Mouse (Mus musculus) liver, embryonic 14.5 days (tissue): ENCODE data around the gene Nkx6-1. TPM values are rescaled to one million over a fixed set of nuclear protein-coding genes. Genes with fewer than 3 reads are reported as not detected.
A peak's percentile ranks its signal among the peaks of the same experiment; 100 is the strongest.

ENCODE experiments used
- ATAC-seq: fragments of 200-750 bp; cut with Nextera tagmentation; 2 replicates; pipeline ENCODE4 v1.8.0; 2017; ENCODE audit warnings: moderate number of reproducible peaks, mild to moderate bottlenecking, moderate library complexity; ENCODE audit not compliant: insufficient read depth
- DNase-seq, 3 experiments: peaks; one replicate each; pipeline ENCODE4 v3.0.0-alpha.2; 2012 to 2013; ENCODE audit warnings: low read depth in 3 of 3, low spot score in 3 of 3
- H3K27ac ChIP-seq: fragments of 300-500 bp; sonication (generic); 2 replicates; pipeline ENCODE4 v1.5.1; 2014; ENCODE audit warnings: moderate library complexity, mild to moderate bottlenecking, control low read depth, inconsistent platforms
- H3K27me3 ChIP-seq: fragments of 300-500 bp; sonication (generic); 2 replicates; pipeline ENCODE4 v1.6.1; 2014; ENCODE audit warnings: mild to moderate bottlenecking, low read length, moderate library complexity; ENCODE audit not compliant: control insufficient read depth, insufficient read depth
- H3K36me3 ChIP-seq: fragments of 300-500 bp; sonication (generic); replicated peaks from 2 replicates; pipeline ENCODE4 v1.6.1; 2014; ENCODE audit warnings: low read depth; ENCODE audit not compliant: control insufficient read depth, insufficient read depth
- H3K4me1 ChIP-seq, 2 experiments: fragments of 200-500 bp in 1 of 2; fragments of 300-500 bp in 1 of 2; sonication (generic) in 1 of 2; replicated peaks; 2 replicates each; pipeline ENCODE4 v1.6.1; 2012 to 2014; ENCODE audit warnings: antibody characterized with exemption in 1 of 2, inconsistent platforms in 1 of 2, low read length in 1 of 2; ENCODE audit not compliant: control insufficient read depth in 2 of 2, insufficient read depth in 2 of 2
- H3K4me2 ChIP-seq: fragments of 300-500 bp; sonication (generic); 2 replicates; pipeline ENCODE4 v1.6.1; 2014; ENCODE audit warnings: low read depth, mild to moderate bottlenecking, control low read depth, moderate library complexity
- H3K4me3 ChIP-seq, 2 experiments: fragments of 200-500 bp in 1 of 2; fragments of 300-500 bp in 1 of 2; sonication (generic) in 1 of 2; 2 replicates each; pipeline ENCODE4 v1.5.1; 2012 to 2014; ENCODE audit warnings: low read depth in 2 of 2, low read length in 2 of 2, mild to moderate bottlenecking in 2 of 2, control low read depth in 1 of 2, inconsistent platforms in 1 of 2, moderate library complexity in 1 of 2; ENCODE audit not compliant: insufficient read depth in 1 of 2
- H3K9ac ChIP-seq: fragments of 300-500 bp; sonication (generic); replicated peaks from 2 replicates; pipeline ENCODE4 v1.6.1; 2014; ENCODE audit warnings: mild to moderate bottlenecking, control low read depth, moderate library complexity
- H3K9me3 ChIP-seq: fragments of 300-500 bp; sonication (generic); 2 replicates; pipeline ENCODE4 v1.6.1; 2016; ENCODE audit warnings: low read length, mixed read lengths; ENCODE audit not compliant: control insufficient read depth
- CTCF ChIP-seq: IDR thresholded peaks from 2 replicates; pipeline ENCODE4 v1.5.1; 2016; ENCODE audit warnings: antibody characterized with exemption, low read depth, control low read depth
- EP300 ChIP-seq: IDR thresholded peaks from 2 replicates; pipeline ENCODE4 v1.6.1; 2016; ENCODE audit warnings: antibody characterized with exemption, low read depth
- whole genome bisulfite sequencing: fragments of 180-500 bp; shearing (Covaris S2); extraction: QIAGEN DNeasy Blood & Tissue Kit; methylation state at CpG from one replicate; pipeline ENCODE4 v1.1.7; 2014; ENCODE audit not compliant: insufficient replicate concordance; 5-methylcytosine and 5-hydroxymethylcytosine counted together
- polyA plus RNA-seq, 2 experiments: library from polyadenylated mRNA; depleted of rRNA in 1 of 2; stranded (reverse) in 1 of 2; unstranded in 1 of 2; fragments of >200 nt; fragmentation: Nextera tagmentation in 1 of 2; extraction: Ambion mirVana in 1 of 2; gene quantifications; 2 replicates each; pipeline versions ENCODE4 v1.2.1 to v1.2.3; 2012 to 2014

The Nkx6-1 gene
- polyA plus RNA-seq, 2 experiments, result 0.01 TPM; not detected in 1

- no peaks in the 10 kb centered on the region for H3K4me1 ChIP-seq
- TF ChIP-seq EP300, result no peak
- peak; percentile 47; the same call in 1 of the 2 replicates for TF ChIP-seq CTCF
- H3K36me3 ChIP-seq, result no peaks in the 10 kb centered on the region
- H3K4me3 ChIP-seq, result no peak overlapping the region
- H3K27me3 ChIP-seq, result no peaks in the 10 kb centered on the region
- no peak overlapping the region for H3K27ac ChIP-seq
- H3K9ac ChIP-seq, result no peak overlapping the region
- WGBS, result 0% methylated on average over 3 of the region's 3 CpGs
- peak in 1 of 3 experiments; percentile 7 for DNase-seq
- H3K4me2 ChIP-seq, result no peak overlapping the region
- ATAC-seq, result no peak
- H3K9me3 ChIP-seq, result no peaks in the 10 kb centered on the region
Measured at GRCm38 (mm10) chr5:101700607-101701006, 35.8 kb upstream of the Nkx6-1 start.

- Histone ChIP-seq H3K9ac (no peak overlapping the region), H3K4me1 (no peaks in the 10 kb centered on the region), H3K4me2 (no peak overlapping the region), H3K27me3 (no peaks in the 10 kb centered on the region), H3K4me3 (no peak overlapping the region), H3K27ac (no peak overlapping the region), H3K36me3 (no peaks in the 10 kb centered on the region), H3K9me3 (no peaks in the 10 kb centered on the region)
- ATAC-seq (no peak), DNase-seq (no peak)
- TF ChIP-seq CTCF, result peak; percentile 39; the same call in 1 of the 2 replicates
- TF ChIP-seq EP300, result no peak
- 19% methylated on average over 15 of the region's 15 CpGs for WGBS
Measured at GRCm38 (mm10) chr5:101688581-101688980, 23.8 kb upstream of the Nkx6-1 start.

GRCm38 (mm10) chr5:101683340-101683739 is 18.5 kb upstream of the Nkx6-1 start:
- no peaks in the 10 kb centered on the region for H3K9me3 ChIP-seq
- H3K4me3 ChIP-seq, result no peak overlapping the region
- no peak overlapping the region for H3K4me2 ChIP-seq
- TF ChIP-seq EP300, result no peak
- no peak for TF ChIP-seq CTCF
- H3K36me3 ChIP-seq, result no peaks in the 10 kb centered on the region
- no peaks in the 10 kb centered on the region for H3K27me3 ChIP-seq
- 45% methylated on average over 5 of the region's 5 CpGs for WGBS
- no peak overlapping the region for H3K27ac ChIP-seq
- no peaks in the 10 kb centered on the region for H3K4me1 ChIP-seq
- ATAC-seq, result no peak
- DNase-seq, result no peak
- H3K9ac ChIP-seq, result no peak overlapping the region

- H3K4me1 ChIP-seq, result no peaks in the 10 kb centered on the region
- H3K36me3 ChIP-seq, result no peaks in the 10 kb centered on the region
- H3K27me3 ChIP-seq, result no peaks in the 10 kb centered on the region
- ATAC-seq, result no peak
- WGBS, result 43% methylated on average over 6 of the region's 6 CpGs
- no peak for TF ChIP-seq EP300
- H3K4me3 ChIP-seq, result no peak overlapping the region
- no peak overlapping the region for H3K4me2 ChIP-seq
- no peak overlapping the region for H3K9ac ChIP-seq
- no peak overlapping the region for H3K27ac ChIP-seq
- no peak for DNase-seq
- H3K9me3 ChIP-seq, result no peaks in the 10 kb centered on the region
Measured at GRCm38 (mm10) chr5:101680338-101680737, 15.5 kb upstream of the Nkx6-1 start.

DNA sequence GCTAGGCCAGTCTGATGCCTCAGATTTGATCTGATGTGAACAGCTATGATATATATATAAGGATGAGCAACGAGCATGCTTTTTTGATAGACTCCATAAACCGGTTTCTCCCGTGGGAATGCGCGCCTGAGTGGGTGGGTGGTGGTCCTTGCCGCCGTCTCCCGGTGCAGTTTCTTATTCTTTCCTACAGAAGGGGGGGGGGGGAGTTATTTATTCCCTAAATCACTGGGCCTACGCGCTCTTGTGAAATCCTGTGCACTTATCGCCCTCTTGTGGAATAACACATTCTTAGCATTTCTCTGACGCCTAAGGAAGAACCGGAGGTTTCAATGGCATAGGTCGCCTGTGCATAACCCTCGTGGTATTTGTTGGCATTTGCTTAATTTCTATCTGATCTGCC is 4.6 kb upstream of the Nkx6-1 start:
- TF ChIP-seq EP300, result no peak
- TF ChIP-seq CTCF, result peak; percentile 52
- Histone ChIP-seq H3K4me3 (no peak overlapping the region), H3K4me2 (no peak overlapping the region), H3K9me3 (no peaks in the 10 kb centered on the region), H3K4me1 (no peaks in the 10 kb centered on the region), H3K27me3 (peaks cover 48% of the 10 kb centered on the region), H3K36me3 (no peaks in the 10 kb centered on the region), H3K9ac (no peak overlapping the region), H3K27ac (no peak overlapping the region)
- WGBS, result 2% methylated on average over 15 of the region's 15 CpGs
- no peak for DNase-seq
- no peak for ATAC-seq

- 8% methylated on average over 12 of the region's 12 CpGs for WGBS
- Histone ChIP-seq H3K27me3 (peaks cover 57% of the 10 kb centered on the region), H3K4me1 (no peaks in the 10 kb centered on the region), H3K4me3 (no peak overlapping the region), H3K27ac (no peak overlapping the region), H3K4me2 (no peak overlapping the region), H3K9me3 (no peaks in the 10 kb centered on the region), H3K9ac (no peak overlapping the region), H3K36me3 (no peaks in the 10 kb centered on the region)
- DNase-seq (no peak), ATAC-seq (no peak)
- TF ChIP-seq CTCF (no peak), EP300 (no peak)
Measured at GRCm38 (mm10) chr5:101668475-101668874, 3.7 kb upstream of the Nkx6-1 start.
